Mouse (Mus musculus): ENCODE results near the gene Pde9a. TPM values are rescaled to one million over a fixed set of nuclear protein-coding genes. Genes with fewer than 3 reads are reported as not detected.

Gene Pde9a
- polyA plus RNA-seq, 1 experiment, result 83.6 TPM

GRCm38 (mm10) chr17:31500416-31500815 lies 114.4 kb downstream of the Pde9a start:
- DNase-seq, result peak; percentile 35
- WGBS, result 76% methylated on average over 8 of the region's 8 CpGs

GRCm38 (mm10) chr17:31500908-31501307 lies 114.9 kb downstream of the Pde9a start:
- 87% methylated on average over 3 of the region's 3 CpGs for WGBS

More at GRCm38 (mm10) chr17:31500416-31500815, 114.4 kb downstream of the Pde9a start:
- Histone ChIP-seq H3K4me1 (ENCODE audit: control insufficient read depth, insufficient read depth, low read length) (no peaks in the 10 kb centered on the region), H3K4me3 (replicated peaks; ENCODE audit: extremely low read depth, low read depth, low read length) (no peak overlapping the region)
- TF ChIP-seq POLR2A (IDR thresholded peaks at IDR 0.05; ENCODE audit: borderline replicate concordance, extremely low read depth, low read depth, low read length) (no peak), CTCF (IDR thresholded peaks at IDR 0.05; ENCODE audit: insufficient read depth, low read length) (no peak)

GRCm38 (mm10) chr17:31502261-31502927 lies 116.4 kb downstream of the Pde9a start:
- DNase-seq, result no peak
- TF ChIP-seq CTCF (IDR thresholded peaks at IDR 0.05; ENCODE audit: insufficient read depth, low read length), result no peak
- no peak for TF ChIP-seq POLR2A (IDR thresholded peaks at IDR 0.05; ENCODE audit: borderline replicate concordance, extremely low read depth, low read depth, low read length)
- no peaks in the 10 kb centered on the region for H3K4me1 ChIP-seq (ENCODE audit: control insufficient read depth, insufficient read depth, low read length)
- no peak overlapping the region for H3K4me3 ChIP-seq (replicated peaks; ENCODE audit: extremely low read depth, low read depth, low read length)
- 89% methylated on average over 12 of the region's 12 CpGs for WGBS

More at GRCm38 (mm10) chr17:31500908-31501307, 114.9 kb downstream of the Pde9a start:
- no peak for DNase-seq
- Histone ChIP-seq H3K4me1 (ENCODE audit: control insufficient read depth, insufficient read depth, low read length) (no peaks in the 10 kb centered on the region), H3K4me3 (replicated peaks; ENCODE audit: extremely low read depth, low read depth, low read length) (no peak overlapping the region)
- TF ChIP-seq CTCF (IDR thresholded peaks at IDR 0.05; ENCODE audit: insufficient read depth, low read length) (no peak), POLR2A (IDR thresholded peaks at IDR 0.05; ENCODE audit: borderline replicate concordance, extremely low read depth, low read depth, low read length) (no peak)

GRCm38 (mm10) chr17:31503337-31503736 lies 117.3 kb downstream of the Pde9a start:
- TF ChIP-seq CTCF (IDR thresholded peaks at IDR 0.05; ENCODE audit: insufficient read depth, low read length), result no peak
- TF ChIP-seq POLR2A (IDR thresholded peaks at IDR 0.05; ENCODE audit: borderline replicate concordance, extremely low read depth, low read depth, low read length), result no peak
- WGBS, result 91% methylated on average over 12 of the region's 12 CpGs

GRCm38 (mm10) chr17:31503936-31504335 lies 117.9 kb downstream of the Pde9a start:
- Histone ChIP-seq H3K4me1 (ENCODE audit: control insufficient read depth, insufficient read depth, low read length) (no peaks in the 10 kb centered on the region), H3K4me3 (replicated peaks; ENCODE audit: extremely low read depth, low read depth, low read length) (no peak overlapping the region)
- DNase-seq, result no peak
- 88% methylated on average over 2 of the region's 2 CpGs for WGBS
- no peak for TF ChIP-seq CTCF (IDR thresholded peaks at IDR 0.05; ENCODE audit: insufficient read depth, low read length)

More at GRCm38 (mm10) chr17:31503337-31503736, 117.3 kb downstream of the Pde9a start:
- DNase-seq, result no peak
- Histone ChIP-seq H3K4me3 (replicated peaks; ENCODE audit: extremely low read depth, low read depth, low read length) (no peak overlapping the region), H3K4me1 (ENCODE audit: control insufficient read depth, insufficient read depth, low read length) (no peaks in the 10 kb centered on the region)

- no peak for DNase-seq
- TF ChIP-seq CTCF (IDR thresholded peaks at IDR 0.05; ENCODE audit: insufficient read depth, low read length) (no peak), POLR2A (IDR thresholded peaks at IDR 0.05; ENCODE audit: borderline replicate concordance, extremely low read depth, low read depth, low read length) (no peak)
- H3K4me1 ChIP-seq (ENCODE audit: control insufficient read depth, insufficient read depth, low read length), result no peaks in the 10 kb centered on the region
- no peak overlapping the region for H3K4me3 ChIP-seq (replicated peaks; ENCODE audit: extremely low read depth, low read depth, low read length)
- WGBS, result 87% methylated on average over 5 of the region's 5 CpGs
These were observed 119.0 kb downstream of the Pde9a start for GRCm38 (mm10) chr17:31505013-31505412.

GRCm38 (mm10) chr17:31506282-31506681 lies 120.3 kb downstream of the Pde9a start:
- no peak overlapping the region for H3K4me3 ChIP-seq (replicated peaks; ENCODE audit: extremely low read depth, low read depth, low read length)
- TF ChIP-seq POLR2A (IDR thresholded peaks at IDR 0.05; ENCODE audit: borderline replicate concordance, extremely low read depth, low read depth, low read length), result no peak
- TF ChIP-seq CTCF (IDR thresholded peaks at IDR 0.05; ENCODE audit: insufficient read depth, low read length), result no peak
- no peak for DNase-seq

GRCm38 (mm10) chr17:31510944-31511343 lies 124.9 kb downstream of the Pde9a start:
- no peak overlapping the region for H3K4me3 ChIP-seq (replicated peaks; ENCODE audit: extremely low read depth, low read depth, low read length)
- TF ChIP-seq POLR2A (IDR thresholded peaks at IDR 0.05; ENCODE audit: borderline replicate concordance, extremely low read depth, low read depth, low read length), result no peak
- TF ChIP-seq CTCF (IDR thresholded peaks at IDR 0.05; ENCODE audit: insufficient read depth, low read length), result no peak
- H3K4me1 ChIP-seq (ENCODE audit: control insufficient read depth, insufficient read depth, low read length), result peaks cover 6% of the 10 kb centered on the region; the same call in 1 of the 2 replicates
- DNase-seq, result no peak
- 97% methylated on average over 6 of the region's 6 CpGs for WGBS

More at GRCm38 (mm10) chr17:31506282-31506681, 120.3 kb downstream of the Pde9a start:
- 84% methylated on average over 7 of the region's 7 CpGs for WGBS
- 0 out of 2 replicates have a peak, but pooled peaks cover 1% of the 10 kb centered on the region for H3K4me1 ChIP-seq (ENCODE audit: control insufficient read depth, insufficient read depth, low read length)

GRCm38 (mm10) chr17:31511792-31512495 lies 125.9 kb downstream of the Pde9a start:
- under 1% methylated on average over 56 of the region's 56 CpGs for WGBS
- TF ChIP-seq CTCF (IDR thresholded peaks at IDR 0.05; ENCODE audit: insufficient read depth, low read length) (no peak), POLR2A (IDR thresholded peaks at IDR 0.05; ENCODE audit: borderline replicate concordance, extremely low read depth, low read depth, low read length) (peak; percentile 80; the same call in 1 of the 2 replicates)
- peak; percentile 83 for DNase-seq

More at GRCm38 (mm10) chr17:31511792-31512495, 125.9 kb downstream of the Pde9a start:
- H3K4me1 ChIP-seq (ENCODE audit: control insufficient read depth, insufficient read depth, low read length), result peaks cover 6% of the 10 kb centered on the region; the same call in 1 of the 2 replicates
- peak overlapping the region; percentile 84 for H3K4me3 ChIP-seq (replicated peaks; ENCODE audit: extremely low read depth, low read depth, low read length)

Measured in lung, adult 2 months (tissue).